Mouse (Mus musculus): ENCODE results near the gene Exosc5.

The Exosc5 gene

DNA sequence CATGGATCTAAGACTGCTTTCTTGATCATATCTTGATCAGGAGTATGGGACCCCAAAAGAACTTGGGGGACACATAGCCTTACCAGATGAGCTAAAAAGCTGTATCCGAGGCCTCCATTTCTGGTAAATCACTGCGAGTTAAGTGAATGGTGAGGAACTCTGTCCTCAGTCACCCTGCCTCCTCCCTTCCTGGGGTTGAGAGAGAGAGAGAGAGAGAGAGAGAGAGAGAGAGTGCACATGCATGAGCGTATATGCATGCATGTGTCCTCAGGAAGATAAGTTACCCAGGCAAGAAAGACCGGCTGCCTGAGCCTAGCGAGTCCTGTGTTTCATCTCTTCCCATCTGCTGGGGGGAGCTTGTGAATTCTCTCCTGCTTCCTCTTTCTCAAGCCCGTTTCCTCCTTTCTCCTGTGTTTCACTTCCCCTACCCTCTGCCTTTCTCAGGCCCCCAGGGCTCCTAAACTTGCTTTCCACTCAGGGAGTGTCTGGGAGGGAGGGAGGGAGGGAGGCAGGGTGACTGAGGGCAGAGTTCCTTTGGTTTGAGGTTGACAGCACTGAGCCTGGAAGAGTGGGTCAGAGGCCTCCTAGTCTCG is 47.7 kb downstream of the Exosc5 start:
- DNase-seq (ENCODE audit: low spot score in 2 of 2), result no peak

DNA sequence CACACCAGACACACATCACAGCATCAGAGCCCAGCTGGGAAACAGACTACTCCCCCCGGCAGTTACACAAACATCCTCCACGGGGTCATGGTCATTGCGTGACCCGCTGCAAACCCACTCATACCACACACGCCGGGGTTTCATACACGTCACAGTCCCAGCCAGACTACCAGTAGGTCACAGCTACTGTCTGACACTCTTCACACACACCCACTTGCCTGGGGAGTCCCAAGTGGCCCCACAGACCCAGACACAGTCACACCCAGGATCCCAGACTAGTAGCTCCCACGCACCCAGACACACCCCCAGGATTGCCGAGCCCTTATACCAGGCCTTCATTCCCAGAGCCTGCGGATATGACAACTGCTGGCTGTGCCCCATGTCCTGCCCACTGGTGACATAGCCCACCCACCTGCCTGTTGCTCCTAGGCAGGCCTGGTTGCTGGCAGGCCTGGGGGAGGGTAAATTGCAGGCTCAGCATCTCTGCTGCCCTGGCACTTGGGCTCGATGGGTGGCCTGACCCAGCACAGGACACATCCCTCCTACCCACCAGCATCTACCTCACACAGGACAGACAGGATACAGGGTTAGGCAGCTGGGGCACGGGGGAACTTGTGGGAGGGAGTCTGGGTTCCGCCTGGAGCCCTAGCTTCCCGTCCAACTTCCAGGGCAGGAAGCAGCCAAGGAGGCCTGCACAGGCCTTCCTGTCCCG is 48.8 kb downstream of the Exosc5 start:
- DNase-seq (ENCODE audit: low spot score in 2 of 2), result no peak

DNA sequence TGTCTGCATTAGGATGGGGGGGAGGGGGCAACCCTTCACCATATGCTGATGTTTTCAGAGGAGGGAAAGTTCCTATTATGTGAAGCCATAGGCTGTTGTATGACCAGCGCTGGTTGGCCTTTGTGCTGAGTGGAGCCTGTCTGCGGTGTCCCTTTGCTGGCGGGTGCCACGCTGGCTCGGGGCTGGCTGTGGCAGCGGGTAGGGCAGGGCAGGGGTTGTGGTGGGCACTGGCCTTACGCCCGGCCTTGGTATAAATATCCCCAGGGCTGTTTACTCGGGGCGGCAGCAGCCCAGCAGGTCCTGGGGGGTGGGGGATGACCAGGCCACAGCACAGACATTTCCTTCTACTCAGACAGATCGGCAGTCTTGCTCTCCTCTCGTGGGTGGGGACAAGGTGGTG is 51.0 kb downstream of the Exosc5 start:
- no peak for DNase-seq (ENCODE audit: low spot score in 2 of 2)

DNA sequence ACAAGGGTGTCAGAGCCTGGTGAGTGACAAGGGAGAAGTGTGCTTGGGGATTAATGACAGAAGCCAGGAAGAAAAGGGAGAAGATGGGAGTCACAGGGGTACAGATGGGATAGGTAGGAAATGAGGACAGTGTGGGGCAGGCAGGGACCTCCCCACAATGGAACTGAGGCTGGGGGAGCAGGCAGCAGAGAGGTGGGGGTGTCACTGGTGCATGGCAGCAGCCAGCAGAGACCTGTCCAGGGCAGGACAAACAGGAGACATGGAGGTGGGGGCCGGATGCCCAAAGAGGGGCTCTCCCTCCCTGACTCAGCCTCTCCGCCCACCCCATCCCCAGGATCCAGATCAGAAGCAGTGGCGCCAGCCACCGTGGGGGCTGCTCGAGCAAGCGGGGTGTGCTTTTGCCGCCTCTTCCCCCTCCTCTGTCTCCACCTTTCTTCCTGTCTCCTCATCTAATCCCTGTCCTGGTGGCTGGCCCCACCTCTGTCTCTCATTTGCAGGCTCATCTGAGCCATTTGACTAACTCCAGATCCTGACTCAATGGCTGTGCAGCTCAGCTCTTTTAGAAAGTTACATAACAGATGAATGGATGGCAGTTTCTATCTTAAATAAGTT is 51.7 kb downstream of the Exosc5 start:
- peak; percentile 74 for DNase-seq (ENCODE audit: low spot score in 2 of 2)

GRCm38 (mm10) chr7:25711165-25711564 is 52.2 kb downstream of the Exosc5 start:
- DNase-seq (ENCODE audit: low spot score in 2 of 2), result no peak

DNA sequence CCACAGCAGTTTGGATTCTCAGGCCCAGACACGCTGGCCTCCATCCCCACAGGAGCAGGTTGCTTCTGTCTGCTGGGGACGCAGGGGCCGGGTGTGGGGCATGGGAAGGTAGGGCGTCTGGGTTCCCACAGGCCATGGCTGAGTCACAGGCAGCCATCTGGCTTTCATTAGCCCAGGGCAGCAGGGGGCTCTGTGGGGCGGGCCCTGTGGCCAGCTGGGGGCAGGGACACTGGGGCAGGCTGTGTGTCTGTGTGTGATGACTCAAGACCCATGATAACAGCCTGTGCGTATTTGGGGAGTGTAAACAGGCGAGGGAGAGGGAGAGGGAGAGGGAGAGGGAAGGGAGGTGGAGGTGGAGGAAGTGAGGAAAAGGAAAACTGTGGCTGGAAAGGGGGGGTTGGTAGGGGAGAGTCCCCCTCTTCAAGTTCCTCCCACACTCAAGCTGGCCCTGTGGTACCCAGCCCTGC is 52.8 kb downstream of the Exosc5 start:
- peak; percentile 55 to 62 for DNase-seq (ENCODE audit: low spot score in 2 of 2)

DNA sequence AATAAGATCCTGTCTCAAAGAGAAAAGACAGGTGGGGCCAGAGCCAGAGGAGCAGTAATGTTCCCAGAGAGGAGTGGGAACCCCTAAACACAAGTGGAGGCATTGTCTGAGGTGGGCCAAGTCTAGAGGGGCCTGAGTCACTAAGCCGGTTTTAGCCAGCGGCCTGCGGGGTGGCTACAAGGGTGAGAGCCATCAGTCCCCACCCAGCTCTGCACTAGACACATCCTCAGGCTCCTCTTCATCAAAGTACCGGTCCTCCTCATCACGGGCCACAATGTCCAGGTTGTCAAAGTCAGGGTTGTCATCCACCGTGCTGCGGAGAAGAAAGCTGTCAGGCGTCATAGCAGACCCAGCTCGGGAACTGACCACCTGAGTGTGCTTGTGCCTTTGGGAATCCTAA is 53.8 kb downstream of the Exosc5 start:
- DNase-seq (ENCODE audit: low spot score in 2 of 2), result no peak

- DNase-seq (ENCODE audit: low spot score in 2 of 2), result no peak
Observed at GRCm38 (mm10) chr7:25714581-25714980, 55.6 kb downstream of the Exosc5 start.

DNA sequence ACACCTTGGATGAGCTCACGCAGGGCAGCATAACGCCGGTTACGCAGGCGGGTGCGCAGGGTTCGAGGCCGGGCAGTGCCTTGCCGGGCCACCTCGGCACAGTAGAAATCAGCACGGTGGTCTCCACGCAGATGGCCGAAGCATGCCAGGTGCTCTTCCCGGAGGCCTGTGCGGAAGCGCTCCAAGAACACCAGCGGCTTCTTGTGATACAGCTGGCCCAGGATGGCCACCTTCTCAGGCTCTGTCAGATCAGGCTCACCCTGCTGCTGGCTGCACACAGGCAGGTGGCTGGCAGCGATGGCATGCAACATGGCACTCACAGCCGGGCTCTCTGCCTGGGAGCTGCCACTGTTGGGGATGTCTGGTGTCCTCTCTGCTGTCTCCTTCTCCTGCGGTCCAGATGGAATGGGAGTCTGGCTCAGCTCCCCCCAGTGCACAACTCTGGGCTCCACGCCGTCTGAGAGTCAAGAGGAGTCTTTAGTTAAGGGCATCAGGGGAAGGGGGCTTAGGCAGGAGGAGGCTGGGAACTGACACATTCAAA is 56.8 kb downstream of the Exosc5 start:
- no peak for DNase-seq (ENCODE audit: low spot score in 2 of 2)

- no peak for DNase-seq (ENCODE audit: low spot score in 2 of 2)
Observed at GRCm38 (mm10) chr7:25717478-25717877, 58.5 kb downstream of the Exosc5 start.

DNA sequence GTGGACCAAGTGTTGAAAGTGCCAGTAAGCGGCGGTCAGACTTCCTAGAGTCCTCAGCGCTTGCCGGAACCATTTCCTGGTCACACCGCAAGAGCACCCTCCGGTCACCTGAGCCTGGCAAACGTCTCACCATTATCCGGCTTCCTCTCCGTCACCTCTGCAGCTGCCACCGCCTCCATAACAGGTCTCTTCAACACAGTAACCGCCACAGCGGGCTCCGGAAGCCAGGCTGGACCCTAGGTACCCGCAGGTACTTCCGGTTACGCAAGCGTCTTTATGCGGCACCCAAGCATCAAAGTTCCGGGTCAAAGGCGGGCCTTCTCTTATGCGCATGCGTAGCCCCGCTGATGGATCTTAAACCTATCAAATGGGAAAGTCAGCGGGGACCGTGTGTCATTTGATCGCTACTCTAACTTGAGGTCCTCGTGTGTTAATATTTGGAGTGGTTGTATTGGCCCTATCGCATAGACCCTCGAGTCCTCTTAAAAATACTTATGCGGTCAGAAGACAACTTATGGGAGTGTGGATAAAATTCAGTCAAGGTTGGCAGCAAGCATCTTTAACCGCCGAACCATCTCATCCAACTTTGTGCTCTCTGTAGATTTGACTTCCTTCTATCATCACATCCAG is 59.9 kb downstream of the Exosc5 start, which contains the start of gene Ccdc97:
Ccdc97 (minus strand) TSS at position 301 of the 630 bp plus-strand sequence.
- DNase-seq (ENCODE audit: low spot score in 2 of 2), result peak; percentile 96 to 97

- peak; percentile 85 to 88 for DNase-seq (ENCODE audit: low spot score in 2 of 2)
Observed at GRCm38 (mm10) chr7:25719761-25720610, 61.0 kb downstream of the Exosc5 start.

DNA sequence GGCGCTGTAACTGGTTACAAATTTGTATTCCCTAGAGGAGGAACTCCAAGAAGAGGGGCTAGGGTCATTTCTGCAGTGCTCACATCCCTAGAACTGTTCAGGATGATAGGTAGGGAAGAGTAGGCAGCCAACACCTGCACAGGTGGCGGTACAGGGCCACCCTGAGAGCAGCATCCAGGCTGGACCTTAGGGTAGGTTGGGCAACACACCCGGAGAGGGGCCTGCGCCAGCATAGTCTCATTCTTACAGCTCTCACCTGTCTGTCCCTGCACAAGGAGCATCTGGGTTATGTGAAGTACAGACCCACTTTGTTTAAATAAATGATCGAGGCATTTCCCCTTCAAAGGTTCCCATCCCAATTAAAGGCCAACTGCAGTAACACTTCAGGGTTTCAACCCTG is 61.8 kb downstream of the Exosc5 start:
- no peak for DNase-seq (ENCODE audit: low spot score in 2 of 2)
